Mouse (Mus musculus) forebrain, embryonic 12.5 days (tissue): ENCODE results near the gene Efna3. TPM values are rescaled to one million over a fixed set of nuclear protein-coding genes. Genes with fewer than 3 reads are reported as not detected.
A peak's percentile ranks its signal among the peaks of the same experiment; 100 is the strongest.

ENCODE experiments used
- ATAC-seq: fragments of 200-750 bp; cut with Nextera tagmentation; 2 replicates; pipeline ENCODE4 v1.8.0; 2017; ENCODE audit warnings: moderate TSS enrichment; ENCODE audit not compliant: low FRiP score
- H3K27ac ChIP-seq: fragments of 300-500 bp; sonication (generic); 2 replicates; pipeline ENCODE4 v1.5.1; 2016; ENCODE audit warnings: mild to moderate bottlenecking
- H3K27me3 ChIP-seq: fragments of 300-500 bp; sonication (generic); 2 replicates; pipeline ENCODE4 v1.6.1; 2016; ENCODE audit warnings: mild to moderate bottlenecking
- H3K36me3 ChIP-seq: fragments of 300-500 bp; sonication (generic); replicated peaks from 2 replicates; pipeline ENCODE4 v1.6.1; 2016; ENCODE audit warnings: mild to moderate bottlenecking
- H3K4me1 ChIP-seq: fragments of 300-500 bp; sonication (generic); 2 replicates; pipeline ENCODE4 v1.6.1; 2016
- H3K4me2 ChIP-seq: fragments of 300-500 bp; sonication (generic); 2 replicates; pipeline ENCODE4 v1.6.1; 2016; ENCODE audit warnings: mild to moderate bottlenecking, moderate library complexity
- H3K4me3 ChIP-seq: fragments of 300-500 bp; sonication (generic); replicated peaks from 2 replicates; pipeline ENCODE4 v1.5.1; 2016; ENCODE audit warnings: mild to moderate bottlenecking
- H3K9ac ChIP-seq: fragments of 300-500 bp; sonication (generic); 2 replicates; pipeline ENCODE4 v1.6.1; 2016; ENCODE audit warnings: mild to moderate bottlenecking
- H3K9me3 ChIP-seq: fragments of 300-500 bp; sonication (generic); 2 replicates; pipeline ENCODE4 v1.6.1; 2016
- WGBS: fragments of 180-500 bp; shearing (Covaris S2); methylation state at CpG from one replicate; pipeline ENCODE4 v1.1.7; 2016; 5-methylcytosine and 5-hydroxymethylcytosine counted together
- polyA plus RNA-seq: library from polyadenylated mRNA; unstranded; fragments of >200 nt; fragmentation: Nextera tagmentation; extraction: Ambion mirVana; gene quantifications from 2 replicates; pipeline ENCODE4 v1.2.1, GENCODE M21; 2016

Efna3 gene
- polyA plus RNA-seq, 1 experiment from 2014 or later, result 11.9 TPM

DNA sequence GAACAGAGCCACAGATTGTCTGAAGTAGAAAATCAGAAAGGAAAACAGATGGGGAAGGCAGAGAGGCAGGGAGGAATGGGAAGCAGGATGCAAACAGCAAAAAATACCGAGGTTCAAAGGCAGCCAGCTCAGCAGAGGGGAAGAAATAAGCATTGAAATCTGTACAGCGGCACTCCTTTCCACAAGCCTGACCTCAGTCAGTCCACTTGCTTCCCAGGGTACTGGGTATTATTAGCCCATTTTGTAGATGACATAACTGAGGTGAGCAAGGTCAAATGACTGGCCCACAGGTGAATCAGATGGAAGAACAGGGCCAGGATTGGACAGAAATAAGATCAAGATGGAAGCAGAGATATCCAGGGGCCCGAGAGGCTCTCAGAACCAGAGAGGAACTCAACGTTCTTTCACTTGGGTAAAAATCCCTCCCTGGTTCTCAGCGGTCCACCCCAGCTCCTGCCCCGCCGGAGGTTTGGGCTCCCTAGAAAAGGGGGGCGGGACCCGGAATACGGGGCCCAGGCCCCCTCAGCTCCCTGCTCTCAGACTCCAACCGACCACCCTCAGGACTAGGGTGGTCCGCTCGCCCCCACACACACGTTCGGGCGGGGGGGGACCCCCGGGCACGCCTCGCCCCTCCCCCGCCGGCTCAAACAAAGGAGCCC is 14.4 kb upstream of the Efna3 start:
- H3K27ac ChIP-seq, result peak overlapping the region; percentile 92
- peak overlapping the region; percentile 90 for H3K9ac ChIP-seq
- ATAC-seq, result peak; percentile 47
- peaks cover 57% of the 10 kb centered on the region for H3K4me1 ChIP-seq
- no peaks in the 10 kb centered on the region for H3K27me3 ChIP-seq
- H3K9me3 ChIP-seq, result no peaks in the 10 kb centered on the region
- peaks cover 24% of the 10 kb centered on the region for H3K36me3 ChIP-seq
- peak overlapping the region; percentile 84 for H3K4me3 ChIP-seq
- WGBS, result 4% methylated on average over 20 of the region's 21 CpGs
- peak overlapping the region; percentile 70 for H3K4me2 ChIP-seq

DNA sequence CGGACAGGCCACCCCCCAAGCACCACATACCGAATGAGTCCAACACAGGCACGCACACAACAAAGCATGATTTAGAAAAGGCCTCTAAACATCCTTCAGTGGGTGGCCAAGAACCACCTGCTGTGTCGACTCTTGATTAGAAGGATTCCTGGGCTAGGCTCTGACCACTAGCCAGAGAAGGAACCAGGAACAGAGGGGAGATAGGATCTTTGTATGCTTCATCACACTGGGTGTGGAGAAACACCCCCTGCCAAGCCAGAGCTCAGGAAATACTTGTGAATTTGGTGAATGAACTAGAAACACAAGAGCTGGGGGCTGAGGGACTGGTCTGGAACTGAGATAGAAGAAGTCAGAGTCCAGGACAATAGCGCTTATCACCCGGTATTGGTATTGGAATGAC is 13.8 kb upstream of the Efna3 start:
- peak overlapping the region; percentile 92 for H3K27ac ChIP-seq
- peaks cover 64% of the 10 kb centered on the region for H3K4me1 ChIP-seq
- ATAC-seq, result no peak

DNA sequence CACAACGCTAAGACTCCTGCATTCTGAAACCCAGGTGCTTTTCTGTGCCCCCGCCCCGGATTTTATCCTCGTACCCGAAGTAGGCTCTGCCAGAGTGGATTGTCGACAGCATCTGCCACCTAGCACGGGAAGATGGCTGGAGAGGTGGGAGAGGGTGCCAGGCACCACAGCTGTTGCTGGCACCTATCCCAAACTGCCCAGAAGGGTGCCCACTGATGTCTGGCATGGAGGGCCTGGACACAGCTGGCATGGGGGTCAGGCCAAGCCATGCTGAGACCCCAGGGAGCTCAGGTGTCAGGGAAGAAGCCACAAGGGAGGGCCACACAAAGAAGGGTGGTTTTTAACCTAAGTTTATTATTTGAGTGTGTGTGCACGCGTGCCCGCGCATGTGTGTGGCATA is 10.3 kb upstream of the Efna3 start:
- Histone ChIP-seq H3K4me2 (peak overlapping the region; percentile 5; the same call in 1 of the 2 replicates), H3K9me3 (no peaks in the 10 kb centered on the region), H3K4me1 (peaks cover 57% of the 10 kb centered on the region), H3K4me3 (no peak overlapping the region), H3K36me3 (peaks cover 24% of the 10 kb centered on the region), H3K9ac (no peak overlapping the region), H3K27me3 (peaks cover 7% of the 10 kb centered on the region; the same call in 1 of the 2 replicates), H3K27ac (peak overlapping the region; percentile 74)
- 72% methylated on average over 11 of the region's 11 CpGs for WGBS
- ATAC-seq, result no peak

More for the DNA sequence above, 13.8 kb upstream of the Efna3 start:
- H3K4me3 ChIP-seq, result peak overlapping the region; percentile 84
- peaks cover 24% of the 10 kb centered on the region for H3K36me3 ChIP-seq
- H3K9me3 ChIP-seq, result no peaks in the 10 kb centered on the region
- WGBS, result 3% methylated on average over 6 of the region's 6 CpGs
- H3K27me3 ChIP-seq, result no peaks in the 10 kb centered on the region
- H3K4me2 ChIP-seq, result peak overlapping the region; percentile 70
- H3K9ac ChIP-seq, result peak overlapping the region; percentile 90

DNA sequence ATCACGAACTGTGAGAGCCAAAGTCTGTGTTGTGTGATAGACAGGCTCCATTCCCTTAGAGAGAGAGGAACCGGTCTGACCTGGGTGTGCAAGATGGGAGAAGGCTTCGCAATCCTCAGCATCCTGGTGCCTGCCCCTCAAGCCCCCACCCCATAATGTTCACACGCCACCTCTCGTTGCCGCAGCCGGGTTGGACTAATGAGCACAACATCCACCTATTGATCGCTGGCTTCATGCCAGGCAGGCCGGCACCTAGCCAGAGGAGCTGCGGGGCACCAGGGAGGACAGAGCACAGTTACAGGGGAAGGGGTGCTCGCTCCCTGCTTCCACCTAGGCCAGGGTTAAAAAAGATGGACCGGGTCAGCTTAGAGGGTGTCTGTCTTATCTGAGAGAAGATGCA is 9.7 kb upstream of the Efna3 start:
- Histone ChIP-seq H3K27me3 (peaks cover 13% of the 10 kb centered on the region; the same call in 1 of the 2 replicates), H3K27ac (peak overlapping the region; percentile 74), H3K9me3 (no peaks in the 10 kb centered on the region), H3K9ac (no peak overlapping the region), H3K4me2 (peak overlapping the region; percentile 5), H3K36me3 (peaks cover 24% of the 10 kb centered on the region), H3K4me3 (no peak overlapping the region), H3K4me1 (peaks cover 57% of the 10 kb centered on the region)
- WGBS, result 39% methylated on average over 12 of the region's 12 CpGs
- ATAC-seq, result peak; percentile 14; the same call in 1 of the 2 replicates

DNA sequence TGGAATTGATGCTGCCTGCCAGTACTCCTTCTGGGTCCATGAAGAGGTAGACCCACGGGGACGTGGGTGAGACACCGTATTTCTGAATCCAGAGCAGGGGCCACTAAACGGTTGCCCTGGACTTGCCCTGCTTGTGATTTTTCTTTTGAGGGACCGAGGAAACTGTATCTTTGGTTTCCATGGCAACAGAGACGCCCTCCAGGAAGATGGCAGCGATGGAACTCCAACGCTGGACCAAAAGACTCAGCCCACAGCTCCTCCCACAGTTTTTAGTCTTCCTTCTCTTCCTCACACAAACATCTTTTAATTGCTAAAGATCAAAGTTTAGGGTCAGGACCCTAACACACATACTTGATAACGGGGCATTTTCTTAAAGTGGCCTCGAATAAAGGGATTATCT is 9.2 kb upstream of the Efna3 start:
- Histone ChIP-seq H3K36me3 (peaks cover 24% of the 10 kb centered on the region), H3K9me3 (no peaks in the 10 kb centered on the region), H3K9ac (no peak overlapping the region), H3K27ac (peak overlapping the region; percentile 74; the same call in 1 of the 2 replicates), H3K27me3 (peaks cover 14% of the 10 kb centered on the region; the same call in 1 of the 2 replicates), H3K4me3 (no peak overlapping the region), H3K4me1 (peaks cover 55% of the 10 kb centered on the region), H3K4me2 (no peak overlapping the region)
- ATAC-seq, result no peak
- WGBS, result 32% methylated on average over 10 of the region's 10 CpGs

DNA sequence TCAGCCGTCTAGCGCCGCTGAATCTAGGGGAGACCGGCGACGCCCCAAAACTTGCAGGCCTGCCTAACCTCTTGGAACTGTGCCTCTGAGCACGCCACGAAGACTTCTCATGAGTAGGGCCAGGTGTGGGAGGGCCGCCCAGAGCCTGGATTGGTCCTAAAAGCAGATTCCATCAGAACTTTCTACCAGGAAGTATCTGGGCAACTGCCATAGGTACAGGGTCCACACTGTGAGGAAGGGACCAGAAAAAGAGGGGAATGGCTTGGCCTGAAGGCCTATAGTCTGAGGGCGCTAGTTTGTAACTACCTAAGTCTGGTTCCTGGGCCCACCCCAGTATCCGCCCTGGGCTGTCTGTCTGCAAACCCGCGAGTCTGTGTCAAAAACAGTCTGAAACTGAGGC is 8.8 kb upstream of the Efna3 start:
- peaks cover 51% of the 10 kb centered on the region for H3K4me1 ChIP-seq
- no peak for ATAC-seq

DNA sequence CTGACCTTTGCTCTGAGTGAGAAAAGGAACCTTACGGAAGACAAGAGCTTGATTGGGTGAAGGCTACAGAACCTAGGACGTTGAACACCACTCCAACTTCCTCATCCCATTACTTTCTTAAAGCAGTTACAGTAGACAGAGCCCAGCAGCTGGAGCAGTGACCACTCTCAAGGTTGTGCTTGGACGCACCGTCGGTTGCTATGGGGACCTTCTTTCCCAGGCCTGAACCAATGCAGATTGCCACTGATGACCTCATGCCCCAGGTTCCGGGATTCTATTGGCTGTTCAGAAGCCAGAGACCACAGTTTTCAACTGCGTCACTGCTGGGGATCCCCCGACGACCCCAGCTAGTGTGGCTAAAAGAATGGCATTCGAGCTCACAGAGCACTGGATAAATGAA is 8.2 kb upstream of the Efna3 start:
- no peak for ATAC-seq
- H3K4me2 ChIP-seq, result no peak overlapping the region
- no peak overlapping the region for H3K4me3 ChIP-seq
- peaks cover 24% of the 10 kb centered on the region for H3K36me3 ChIP-seq
- peaks cover 14% of the 10 kb centered on the region; the same call in 1 of the 2 replicates for H3K27me3 ChIP-seq
- WGBS, result 19% methylated on average over 10 of the region's 10 CpGs
- H3K4me1 ChIP-seq, result peaks cover 44% of the 10 kb centered on the region
- H3K9me3 ChIP-seq, result no peaks in the 10 kb centered on the region
- H3K9ac ChIP-seq, result no peak overlapping the region
- 0 out of 2 replicates have a peak overlapping the region, but pooled peaks have one; percentile 19 for H3K27ac ChIP-seq

More for the DNA sequence above, 8.8 kb upstream of the Efna3 start:
- H3K4me3 ChIP-seq, result no peak overlapping the region
- no peak overlapping the region for H3K9ac ChIP-seq
- peaks cover 24% of the 10 kb centered on the region for H3K36me3 ChIP-seq
- no peak overlapping the region for H3K27ac ChIP-seq
- WGBS, result 73% methylated on average over 13 of the region's 13 CpGs
- no peaks in the 10 kb centered on the region for H3K9me3 ChIP-seq
- H3K4me2 ChIP-seq, result no peak overlapping the region
- peaks cover 14% of the 10 kb centered on the region; the same call in 1 of the 2 replicates for H3K27me3 ChIP-seq

DNA sequence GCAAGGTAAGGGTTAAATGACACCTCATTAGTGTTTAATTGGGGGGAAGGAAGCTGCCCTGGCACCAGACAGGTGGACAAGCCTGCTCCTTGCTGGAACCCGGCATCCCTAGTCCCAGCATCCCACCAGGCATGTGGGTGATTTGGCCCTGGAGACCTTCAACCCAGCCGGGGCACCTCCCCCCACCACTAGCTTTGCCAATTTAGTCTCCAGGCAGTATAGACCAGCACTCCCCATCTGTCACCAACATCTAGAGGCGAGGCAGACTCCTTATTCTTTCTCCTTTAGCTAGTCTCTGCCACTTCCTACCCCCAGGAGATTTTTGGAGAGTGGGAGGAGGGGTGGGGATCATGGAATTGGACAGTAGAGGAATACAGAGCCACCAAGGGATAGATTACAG is 7.6 kb upstream of the Efna3 start:
- peak overlapping the region; percentile 19 for H3K27ac ChIP-seq
- ATAC-seq, result no peak

DNA sequence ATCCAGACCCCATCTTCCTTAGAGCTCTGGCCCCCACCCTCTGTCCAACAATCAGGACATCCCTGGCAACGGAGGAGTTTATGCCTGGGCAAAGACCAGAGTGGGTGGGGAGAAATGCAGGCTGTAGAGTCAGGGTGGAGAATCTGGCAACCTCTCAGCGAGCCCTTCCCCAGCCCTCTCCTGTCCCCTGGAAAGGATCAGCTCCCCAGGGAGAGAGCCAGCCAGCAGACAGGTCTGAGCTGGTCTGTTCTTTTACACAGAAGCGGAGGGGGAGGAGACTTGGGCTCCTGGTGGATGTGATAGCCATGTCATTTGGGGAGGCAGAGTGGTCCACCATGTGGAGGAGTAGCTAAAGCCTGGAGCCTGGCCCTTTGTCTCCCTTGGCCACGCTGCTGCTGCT is 5.9 kb upstream of the Efna3 start:
- no peak overlapping the region for H3K27ac ChIP-seq
- WGBS, result 13% methylated on average over 4 of the region's 4 CpGs
- no peak for ATAC-seq

More for the DNA sequence above, 7.6 kb upstream of the Efna3 start:
- WGBS, result 47% methylated on average over 3 of the region's 3 CpGs
- peaks cover 24% of the 10 kb centered on the region for H3K36me3 ChIP-seq
- H3K9ac ChIP-seq, result no peak overlapping the region
- H3K27me3 ChIP-seq, result peaks cover 14% of the 10 kb centered on the region; the same call in 1 of the 2 replicates
- no peaks in the 10 kb centered on the region for H3K9me3 ChIP-seq
- no peak overlapping the region for H3K4me2 ChIP-seq
- H3K4me1 ChIP-seq, result peaks cover 40% of the 10 kb centered on the region
- no peak overlapping the region for H3K4me3 ChIP-seq

DNA sequence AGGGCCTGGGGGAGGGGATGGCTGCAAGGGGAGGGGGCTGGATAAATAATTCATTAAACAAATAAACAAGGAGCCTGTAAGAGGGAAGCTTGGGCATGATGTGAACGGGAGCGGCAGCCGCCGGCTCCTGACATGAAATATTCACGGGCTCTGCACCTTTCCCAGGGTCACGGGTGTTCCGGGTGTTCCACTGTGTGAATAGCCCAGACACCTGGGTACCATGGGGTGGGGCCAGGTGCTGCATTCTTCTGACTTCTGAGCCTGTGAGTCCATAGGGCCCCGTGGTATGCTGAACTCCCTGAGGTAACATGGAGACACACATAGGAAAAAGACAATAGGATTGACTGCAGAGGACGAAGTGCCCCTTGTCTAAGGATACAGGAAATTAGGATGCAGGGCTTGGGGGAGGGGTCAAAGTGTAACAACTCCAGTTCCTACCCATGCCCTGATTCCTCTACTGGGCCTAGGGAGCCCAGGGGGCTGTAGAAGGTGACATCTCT is 4.7 kb upstream of the Efna3 start:
- 69% methylated on average over 9 of the region's 9 CpGs for WGBS
- Histone ChIP-seq H3K4me3 (no peak overlapping the region), H3K36me3 (no peaks in the 10 kb centered on the region), H3K4me1 (peaks cover 38% of the 10 kb centered on the region), H3K27me3 (peaks cover 34% of the 10 kb centered on the region), H3K9ac (no peak overlapping the region), H3K9me3 (no peaks in the 10 kb centered on the region), H3K4me2 (no peak overlapping the region), H3K27ac (no peak overlapping the region)
- ATAC-seq, result no peak

More for the DNA sequence above, 5.9 kb upstream of the Efna3 start:
- Histone ChIP-seq H3K4me2 (no peak overlapping the region), H3K9me3 (no peaks in the 10 kb centered on the region), H3K27me3 (peaks cover 23% of the 10 kb centered on the region; the same call in 1 of the 2 replicates), H3K36me3 (peaks cover 7% of the 10 kb centered on the region), H3K4me3 (no peak overlapping the region), H3K4me1 (peaks cover 40% of the 10 kb centered on the region), H3K9ac (no peak overlapping the region)

DNA sequence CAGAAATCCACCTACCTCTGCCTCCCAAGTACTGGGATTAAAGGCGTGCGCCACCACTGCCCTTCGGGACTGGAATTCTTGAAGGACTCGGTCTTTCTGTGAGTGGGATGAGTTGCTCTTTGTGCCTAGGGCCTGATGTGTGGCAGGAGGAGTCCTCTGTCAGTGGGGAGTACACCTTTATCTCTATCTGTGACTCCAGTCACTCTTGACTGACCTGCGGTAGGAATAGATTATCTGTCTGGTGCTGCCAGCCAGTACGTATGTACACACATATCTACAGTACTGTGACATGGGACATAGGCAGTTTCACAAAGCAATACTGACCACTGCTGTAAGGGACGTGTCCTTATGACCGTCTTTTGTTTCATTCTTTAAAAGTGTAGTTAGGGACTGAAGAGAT is 3.1 kb upstream of the Efna3 start:
- Histone ChIP-seq H3K9me3 (no peaks in the 10 kb centered on the region), H3K4me1 (peaks cover 38% of the 10 kb centered on the region)
- no peak for ATAC-seq

DNA sequence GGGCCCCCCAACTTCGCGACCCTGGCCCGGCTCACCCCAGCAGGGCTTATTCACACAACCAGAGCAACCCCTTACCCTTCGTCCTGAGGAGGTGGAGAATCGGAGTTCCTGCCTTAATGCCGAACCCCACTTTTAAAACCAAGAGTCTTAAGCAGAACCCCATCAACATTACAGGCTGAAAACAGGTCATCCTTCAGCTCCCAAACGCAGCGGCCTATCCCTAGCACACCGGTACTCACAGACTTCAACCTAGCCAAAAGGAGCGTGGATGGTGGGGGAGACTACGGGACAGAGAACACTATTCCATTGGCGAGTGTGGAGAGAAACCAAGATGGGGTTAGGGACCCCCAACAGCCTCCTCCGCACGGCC is 649 bp downstream of the Efna3 start:
- Histone ChIP-seq H3K4me2 (peak overlapping the region; percentile 95), H3K27me3 (peaks cover 72% of the 10 kb centered on the region), H3K4me1 (peaks cover 56% of the 10 kb centered on the region), H3K36me3 (no peaks in the 10 kb centered on the region), H3K9ac (peak overlapping the region; percentile 70), H3K27ac (peak overlapping the region; percentile 71), H3K9me3 (no peaks in the 10 kb centered on the region), H3K4me3 (peak overlapping the region; percentile 63)
- 0% methylated on average over 14 of the region's 14 CpGs for WGBS
- peak; percentile 5; the same call in 1 of the 2 replicates for ATAC-seq

More for the DNA sequence above, 3.1 kb upstream of the Efna3 start:
- Histone ChIP-seq H3K36me3 (no peaks in the 10 kb centered on the region), H3K4me3 (no peak overlapping the region), H3K4me2 (no peak overlapping the region), H3K27ac (no peak overlapping the region), H3K27me3 (peaks cover 49% of the 10 kb centered on the region), H3K9ac (no peak overlapping the region)
- WGBS, result 88% methylated on average over 8 of the region's 8 CpGs
